Mouse (Mus musculus) CH12.LX (cell line): Measurements from ENCODE around the gene Hykk.

Experiments
- CHD2 ChIP-seq: IDR thresholded peaks from 2 replicates; pipeline ENCODE4 v1.6.1; 2011; ENCODE audit warnings: low read length, improper control_type of control experiment
- CTCF ChIP-seq, 2 experiments: IDR thresholded peaks in 1 of 2; conservative IDR thresholded peaks in 1 of 2; 2 replicates each; pipeline ENCODE4 v1.5.1; 2011 to 2012; ENCODE audit warnings: low read depth in 2 of 2, low read length in 2 of 2, improper control_type of control experiment in 1 of 2, inconsistent platforms in 1 of 2, mild to moderate bottlenecking in 1 of 2, moderate library complexity in 1 of 2
- EP300 ChIP-seq: IDR thresholded peaks from 2 replicates; pipeline ENCODE4 v1.6.1; 2011; ENCODE audit warnings: low read length, improper control_type of control experiment
- POLR2A ChIP-seq: IDR thresholded peaks from 2 replicates; pipeline ENCODE4 v1.6.1; 2011; ENCODE audit warnings: low read depth, mild to moderate bottlenecking, improper control_type of control experiment, low read length
- POLR2AphosphoS2 ChIP-seq: IDR thresholded peaks from 2 replicates; pipeline ENCODE4 v1.6.1; 2011; ENCODE audit warnings: low read depth, low read length, improper control_type of control experiment
- SIN3A ChIP-seq: IDR thresholded peaks from 2 replicates; pipeline ENCODE4 v1.6.1; 2012; ENCODE audit warnings: low read length, improper control_type of control experiment, inconsistent platforms
- USF1 ChIP-seq: IDR thresholded peaks from 2 replicates; pipeline ENCODE4 v1.6.1; 2014; ENCODE audit warnings: low read depth, mild to moderate bottlenecking, inconsistent platforms, low read length, improper control_type of control experiment

DNA sequence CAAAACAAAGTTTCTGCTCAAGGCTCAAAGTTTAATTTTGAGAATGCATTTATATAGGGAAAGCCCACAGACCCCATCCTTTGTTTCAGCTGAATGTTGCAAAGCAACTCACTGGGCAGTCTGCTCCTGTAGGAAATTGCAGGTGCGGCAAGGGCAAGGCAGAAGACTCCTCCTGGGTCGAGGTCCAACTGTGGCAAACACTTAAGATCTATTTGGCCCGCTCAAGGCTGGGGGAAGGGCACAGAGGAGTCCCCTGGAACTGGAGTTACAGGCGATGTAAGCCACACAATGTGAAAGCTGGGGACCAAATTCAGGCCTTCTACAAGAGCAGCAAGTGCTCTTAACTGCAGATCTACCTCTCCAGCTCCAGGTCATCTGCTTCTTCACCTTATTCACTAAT lies 2.9 kb downstream of the Hykk start:
- no peak for TF ChIP-seq CHD2
- TF ChIP-seq CTCF (conservative IDR thresholded peaks at IDR 0.05 in 1 of 2, IDR thresholded peaks at IDR 0.05 in 1 of 2; ENCODE audit: low read depth in 2 of 2, low read length in 2 of 2): no peak
- no peak for TF ChIP-seq POLR2A
- no peak for TF ChIP-seq POLR2AphosphoS2
- no peak for TF ChIP-seq USF1
- TF ChIP-seq SIN3A: no peak
- no peak for TF ChIP-seq EP300
